Mouse (Mus musculus): ENCODE measurements at regions not wholly inside any gene's neighbourhood (a gene's known extent, or its start where the extent isn't known, plus 50 kb on each side); places are given as distances from the start of the nearest gene placed in this dataset.

DNA sequence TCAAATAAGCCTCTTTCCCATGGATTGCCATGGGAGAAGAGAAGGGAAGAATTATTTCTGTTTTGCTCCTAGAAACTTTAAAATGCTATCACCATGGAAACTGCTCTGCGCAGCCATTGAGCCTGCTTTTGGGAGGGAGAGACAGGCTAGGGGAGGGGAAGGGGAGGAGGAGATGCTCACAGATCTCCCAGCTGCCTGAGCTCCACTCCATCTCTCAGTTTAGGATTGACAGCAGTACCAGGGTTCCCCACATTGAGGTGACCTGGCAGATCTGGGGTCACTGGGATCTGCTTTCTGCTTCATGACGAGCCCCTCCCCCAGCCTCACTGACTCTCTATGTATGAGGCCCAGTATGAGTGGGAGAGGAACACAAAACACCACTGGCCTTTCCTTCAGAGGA is 89.7 kb downstream of the Chst1 start:
- Histone ChIP-seq H3K9me3 (ENCODE audit: control insufficient read depth, insufficient read depth, low read depth, low read length) (no peaks in the 10 kb centered on the region), H3K27ac (ENCODE audit: insufficient read depth, low read depth, low read length, poor library complexity, severe bottlenecking) (no peak overlapping the region), H3K36me3 (ENCODE audit: control insufficient read depth, insufficient read depth, low read length, poor library complexity, severe bottlenecking) (no peaks in the 10 kb centered on the region), H3K4me1 (ENCODE audit: control insufficient read depth in 2 of 2, insufficient read depth in 2 of 2, low read length in 2 of 2, poor library complexity in 1 of 2) (peaks cover 0 to 2% of the 10 kb centered on the region in 2 experiments; a peak in 1 of 4 replicates), H3K4me3 (ENCODE audit: insufficient read depth in 1 of 2, low read depth in 1 of 2, low read length in 2 of 2, poor library complexity in 1 of 2, severe bottlenecking in 1 of 2) (no peak overlapping the region), H3K9ac (ENCODE audit: insufficient read depth, low read depth, low read length, poor library complexity, severe bottlenecking) (no peak overlapping the region)
- no peak for TF ChIP-seq HCFC1 (IDR thresholded peaks at IDR 0.05; ENCODE audit: borderline replicate concordance, insufficient read depth, low read length)
- DNase-seq (ENCODE audit: low read depth, low spot score) = no peak
- in situ Hi-C loops (cut with MboI; ENCODE audit: low sequenced_read_pairs in 2 of 2, unreplicated experiment in 2 of 2) = no loop called here

DNA sequence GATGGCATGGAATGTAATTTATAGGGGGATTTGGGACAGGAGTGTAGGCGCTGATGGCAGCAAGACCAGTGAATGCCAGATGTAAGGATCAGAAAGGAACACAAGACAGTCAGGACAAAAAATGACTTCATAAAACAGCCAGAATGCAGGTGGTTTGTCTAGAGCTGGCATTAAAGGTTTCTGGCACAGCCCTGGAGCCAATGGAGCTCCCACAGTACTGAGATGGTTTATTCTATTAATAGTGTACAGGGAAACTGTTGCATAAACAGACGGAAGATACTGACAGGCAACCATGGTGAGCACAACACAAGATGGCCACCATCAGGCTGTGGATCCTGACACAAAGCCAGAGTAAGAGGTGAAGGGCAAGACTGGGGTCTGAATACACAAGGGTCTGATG is 90.8 kb downstream of the Chst1 start:
- no peak overlapping the region for H3K9ac ChIP-seq (ENCODE audit: insufficient read depth, low read depth, low read length, poor library complexity, severe bottlenecking)
- no peaks in the 10 kb centered on the region for H3K9me3 ChIP-seq (ENCODE audit: control insufficient read depth, insufficient read depth, low read depth, low read length)
- H3K4me1 ChIP-seq (ENCODE audit: control insufficient read depth in 2 of 2, insufficient read depth in 2 of 2, low read length in 2 of 2, poor library complexity in 1 of 2) = peaks cover 0 to under 1% of the 10 kb centered on the region in 2 experiments; a peak in 1 of 4 replicates
- TF ChIP-seq MAFK (IDR thresholded peaks at IDR 0.05; ENCODE audit: insufficient read depth, low read depth, low read length) = no peak
- no peaks in the 10 kb centered on the region for H3K36me3 ChIP-seq (ENCODE audit: control insufficient read depth, insufficient read depth, low read length, poor library complexity, severe bottlenecking)
- H3K4me3 ChIP-seq (ENCODE audit: insufficient read depth in 1 of 2, low read depth in 1 of 2, low read length in 2 of 2, poor library complexity in 1 of 2, severe bottlenecking in 1 of 2) = no peak overlapping the region
- in situ Hi-C loops (cut with MboI; ENCODE audit: low sequenced_read_pairs in 2 of 2, unreplicated experiment in 2 of 2) = no loop called here
- no peak for DNase-seq (ENCODE audit: low read depth, low spot score)
- H3K27ac ChIP-seq (ENCODE audit: insufficient read depth, low read depth, low read length, poor library complexity, severe bottlenecking) = no peak overlapping the region

DNA sequence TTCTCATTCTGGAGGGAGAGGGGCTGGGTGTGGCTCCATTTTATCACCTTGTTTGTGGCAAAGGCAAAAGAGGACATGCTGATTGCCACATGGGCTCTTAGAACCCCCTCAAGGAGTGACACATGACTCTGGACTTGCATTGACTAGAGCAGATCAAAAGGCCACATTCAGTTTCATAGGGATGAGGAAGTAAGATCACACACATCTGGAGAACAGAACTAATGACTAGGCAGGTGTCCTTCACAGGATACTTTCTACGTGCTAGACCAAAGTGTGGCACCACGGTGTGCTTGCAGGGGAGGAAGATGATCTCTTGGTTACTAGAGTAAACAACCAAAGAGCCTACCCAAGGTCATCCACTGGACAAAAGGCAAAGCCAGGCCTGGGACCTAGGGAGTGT is 91.9 kb downstream of the Chst1 start:
- Histone ChIP-seq H3K9me3 (ENCODE audit: control insufficient read depth, insufficient read depth, low read depth, low read length) (no peaks in the 10 kb centered on the region), H3K27ac (ENCODE audit: insufficient read depth, low read depth, low read length, poor library complexity, severe bottlenecking) (no peak overlapping the region), H3K4me1 (ENCODE audit: control insufficient read depth in 2 of 2, insufficient read depth in 2 of 2, low read length in 2 of 2, poor library complexity in 1 of 2) (peaks cover 0 to 2% of the 10 kb centered on the region in 2 experiments; a peak in 1 of 4 replicates), H3K36me3 (ENCODE audit: control insufficient read depth, insufficient read depth, low read length, poor library complexity, severe bottlenecking) (no peaks in the 10 kb centered on the region), H3K9ac (ENCODE audit: insufficient read depth, low read depth, low read length, poor library complexity, severe bottlenecking) (no peak overlapping the region), H3K4me3 (ENCODE audit: insufficient read depth in 1 of 2, low read depth in 1 of 2, low read length in 2 of 2, poor library complexity in 1 of 2, severe bottlenecking in 1 of 2) (no peak overlapping the region)
- in situ Hi-C loops (cut with MboI; ENCODE audit: low sequenced_read_pairs in 2 of 2, unreplicated experiment in 2 of 2) = no loop called here
- DNase-seq (ENCODE audit: low read depth, low spot score) = no peak
- no peak for TF ChIP-seq CHD2 (IDR thresholded peaks at IDR 0.05; ENCODE audit: low read depth, low read length)
- TF ChIP-seq MAFK (IDR thresholded peaks at IDR 0.05; ENCODE audit: insufficient read depth, low read depth, low read length) = no peak
- TF ChIP-seq HCFC1 (IDR thresholded peaks at IDR 0.05; ENCODE audit: borderline replicate concordance, insufficient read depth, low read length) = no peak
- TF ChIP-seq ZC3H11A (IDR thresholded peaks at IDR 0.05; ENCODE audit: borderline replicate concordance, low read depth, low read length) = no peak
- TF ChIP-seq ZNF384 (IDR thresholded peaks at IDR 0.05; ENCODE audit: low read depth, low read length) = no peak

DNA sequence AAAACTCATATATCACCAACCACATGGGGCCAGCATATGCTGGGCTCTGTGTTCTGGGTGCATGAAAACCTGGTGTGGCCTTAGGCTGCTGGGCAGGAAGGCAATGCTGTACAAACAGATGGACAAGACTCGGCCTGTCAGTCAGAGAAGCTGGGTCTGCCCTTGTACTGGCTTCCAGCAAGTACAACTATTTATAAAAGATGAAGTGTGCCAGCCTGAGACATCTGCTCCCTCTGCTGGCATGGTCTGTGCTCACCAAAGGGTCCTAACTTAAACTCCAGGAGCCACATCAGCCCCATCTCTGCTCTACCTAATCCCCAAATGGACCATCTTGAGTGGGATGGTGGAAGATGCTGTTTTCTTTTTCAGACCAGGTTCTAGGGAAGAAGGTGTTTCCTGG is 93.1 kb downstream of the Chst1 start:
- Histone ChIP-seq H3K9ac (ENCODE audit: insufficient read depth, low read depth, low read length, poor library complexity, severe bottlenecking) (no peak overlapping the region), H3K9me3 (ENCODE audit: control insufficient read depth, insufficient read depth, low read depth, low read length) (no peaks in the 10 kb centered on the region), H3K27ac (ENCODE audit: insufficient read depth, low read depth, low read length, poor library complexity, severe bottlenecking) (no peak overlapping the region), H3K4me1 (ENCODE audit: control insufficient read depth in 2 of 2, insufficient read depth in 2 of 2, low read length in 2 of 2, poor library complexity in 1 of 2) (peaks cover 0 to 2% of the 10 kb centered on the region in 2 experiments; a peak in 1 of 4 replicates), H3K36me3 (ENCODE audit: control insufficient read depth, insufficient read depth, low read length, poor library complexity, severe bottlenecking) (no peaks in the 10 kb centered on the region), H3K4me3 (ENCODE audit: insufficient read depth in 1 of 2, low read depth in 1 of 2, low read length in 2 of 2, poor library complexity in 1 of 2, severe bottlenecking in 1 of 2) (no peak overlapping the region)
- no peak for DNase-seq (ENCODE audit: low read depth, low spot score)
- TF ChIP-seq ZNF384 (IDR thresholded peaks at IDR 0.05; ENCODE audit: low read depth, low read length) (no peak), ZC3H11A (IDR thresholded peaks at IDR 0.05; ENCODE audit: borderline replicate concordance, low read depth, low read length) (no peak), MAFK (IDR thresholded peaks at IDR 0.05; ENCODE audit: insufficient read depth, low read depth, low read length) (no peak), HCFC1 (IDR thresholded peaks at IDR 0.05; ENCODE audit: borderline replicate concordance, insufficient read depth, low read length) (no peak), CHD2 (IDR thresholded peaks at IDR 0.05; ENCODE audit: low read depth, low read length) (no peak)
- in situ Hi-C loops (cut with MboI; ENCODE audit: low sequenced_read_pairs in 2 of 2, unreplicated experiment in 2 of 2) = no loop called here

DNA sequence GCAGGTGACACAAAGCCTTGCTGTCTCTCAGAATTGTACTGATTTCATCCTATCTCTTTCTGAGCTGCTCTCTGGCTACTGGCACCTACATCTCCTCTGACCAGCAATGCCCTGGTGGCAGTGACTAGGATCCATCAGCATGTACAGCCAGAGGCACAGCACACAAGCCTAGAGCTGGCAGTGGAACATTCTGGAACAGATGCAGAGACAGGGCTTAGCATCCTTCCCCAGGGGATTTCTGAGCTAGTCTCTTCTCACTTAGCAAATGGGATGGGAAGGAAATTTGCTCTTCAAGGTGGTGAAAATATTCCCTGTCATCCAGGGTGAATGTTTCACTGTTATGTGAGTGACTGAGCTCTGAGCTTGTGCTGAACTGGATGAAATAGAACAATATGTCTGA is 93.5 kb downstream of the Chst1 start:
- H3K36me3 ChIP-seq (ENCODE audit: control insufficient read depth, insufficient read depth, low read length, poor library complexity, severe bottlenecking) = no peaks in the 10 kb centered on the region
- no peak overlapping the region for H3K4me3 ChIP-seq (ENCODE audit: insufficient read depth in 1 of 2, low read depth in 1 of 2, low read length in 2 of 2, poor library complexity in 1 of 2, severe bottlenecking in 1 of 2)
- peaks cover 0 to 2% of the 10 kb centered on the region in 2 experiments; a peak in 1 of 4 replicates for H3K4me1 ChIP-seq (ENCODE audit: control insufficient read depth in 2 of 2, insufficient read depth in 2 of 2, low read length in 2 of 2, poor library complexity in 1 of 2)
- H3K9me3 ChIP-seq (ENCODE audit: control insufficient read depth, insufficient read depth, low read depth, low read length) = no peaks in the 10 kb centered on the region
- no peak for DNase-seq (ENCODE audit: low read depth, low spot score)
- H3K9ac ChIP-seq (ENCODE audit: insufficient read depth, low read depth, low read length, poor library complexity, severe bottlenecking) = no peak overlapping the region
- TF ChIP-seq ZNF384 (IDR thresholded peaks at IDR 0.05; ENCODE audit: low read depth, low read length) = no peak
- no peak for TF ChIP-seq MAFK (IDR thresholded peaks at IDR 0.05; ENCODE audit: insufficient read depth, low read depth, low read length)
- no peak for TF ChIP-seq CHD2 (IDR thresholded peaks at IDR 0.05; ENCODE audit: low read depth, low read length)
- TF ChIP-seq HCFC1 (IDR thresholded peaks at IDR 0.05; ENCODE audit: borderline replicate concordance, insufficient read depth, low read length) = no peak
- no peak for TF ChIP-seq ZC3H11A (IDR thresholded peaks at IDR 0.05; ENCODE audit: borderline replicate concordance, low read depth, low read length)
- H3K27ac ChIP-seq (ENCODE audit: insufficient read depth, low read depth, low read length, poor library complexity, severe bottlenecking) = no peak overlapping the region
- in situ Hi-C loops (cut with MboI; ENCODE audit: low sequenced_read_pairs in 2 of 2, unreplicated experiment in 2 of 2) = no loop called here

All from ES-E14 (cell line).